Mouse (Mus musculus): ENCODE measurements around the gene Prdm1.

- TF ChIP-seq ZC3H11A (IDR thresholded peaks at IDR 0.05; ENCODE audit: borderline replicate concordance, low read depth, low read length), result no peak
- TF ChIP-seq HCFC1 (IDR thresholded peaks at IDR 0.05; ENCODE audit: borderline replicate concordance, insufficient read depth, low read length), result no peak
- TF ChIP-seq ZNF384 (IDR thresholded peaks at IDR 0.05; ENCODE audit: low read depth, low read length), result no peak
Observed at GRCm38 (mm10) chr10:44556845-44557244, 28.5 kb upstream of the Prdm1 start.
